Mouse (Mus musculus) ES-E14 (cell line): Measurements from ENCODE around the gene Pou2f3. TPM values are rescaled to one million over a fixed set of nuclear protein-coding genes. Genes with fewer than 3 reads are reported as not detected.

ENCODE experiments used
- DNase-seq: peaks from one replicate; pipeline ENCODE4 v3.0.0-alpha.2; 2013; ENCODE audit warnings: low read depth, low spot score
- H3K27ac ChIP-seq: 2 replicates; pipeline ENCODE4 v1.5.1; 2012; ENCODE audit warnings: low read depth, mild to moderate bottlenecking, low read length, moderate library complexity, mixed read lengths; ENCODE audit not compliant: poor library complexity, insufficient read depth, severe bottlenecking
- H3K36me3 ChIP-seq: 2 replicates; pipeline ENCODE4 v1.6.1; 2012; ENCODE audit warnings: mild to moderate bottlenecking, low read length, moderate library complexity, mixed read lengths; ENCODE audit not compliant: control insufficient read depth, poor library complexity, insufficient read depth, severe bottlenecking
- H3K4me1 ChIP-seq, 2 experiments: fragments of 150-350 bp in 1 of 2; sonication (generic) in 1 of 2; 2 replicates each; pipeline ENCODE4 v1.6.1; 2012; ENCODE audit warnings: low read length in 2 of 2, mild to moderate bottlenecking in 1 of 2, mixed read lengths in 1 of 2; ENCODE audit not compliant: control insufficient read depth in 2 of 2, insufficient read depth in 2 of 2, poor library complexity in 1 of 2
- H3K4me3 ChIP-seq, 2 experiments: fragments of 150-350 bp in 1 of 2; sonication (generic) in 1 of 2; 2 replicates each; pipeline ENCODE4 v1.5.1; 2012; ENCODE audit warnings: low read length in 2 of 2, low read depth in 1 of 2, mild to moderate bottlenecking in 1 of 2, mixed read lengths in 1 of 2; ENCODE audit not compliant: insufficient read depth in 1 of 2, poor library complexity in 1 of 2, severe bottlenecking in 1 of 2
- H3K9ac ChIP-seq: 2 replicates; pipeline ENCODE4 v1.6.1; 2012; ENCODE audit warnings: low read depth, mild to moderate bottlenecking, low read length, mixed read lengths; ENCODE audit not compliant: poor library complexity, insufficient read depth, severe bottlenecking
- H3K9me3 ChIP-seq: fragments of 150-350 bp; sonication (generic); 2 replicates; pipeline ENCODE4 v1.6.1; 2012; ENCODE audit warnings: low read depth, mild to moderate bottlenecking, low read length; ENCODE audit not compliant: control insufficient read depth, insufficient read depth
- CHD2 ChIP-seq: IDR thresholded peaks from 2 replicates; pipeline ENCODE4 v1.6.1; 2014; ENCODE audit warnings: mild to moderate bottlenecking, low read depth, low read length, inconsistent platforms
- HCFC1 ChIP-seq: IDR thresholded peaks from 2 replicates; pipeline ENCODE4 v1.6.1; 2012; ENCODE audit warnings: low read length, inconsistent platforms, borderline replicate concordance; ENCODE audit not compliant: insufficient read depth
- MAFK ChIP-seq: IDR thresholded peaks from 2 replicates; pipeline ENCODE4 v1.6.1; 2014; ENCODE audit warnings: mild to moderate bottlenecking, low read depth, low read length, inconsistent platforms; ENCODE audit not compliant: insufficient read depth
- ZC3H11A ChIP-seq: IDR thresholded peaks from 2 replicates; pipeline ENCODE4 v1.6.1; 2012; ENCODE audit warnings: low read depth, mild to moderate bottlenecking, inconsistent platforms, low read length, borderline replicate concordance
- ZNF384 ChIP-seq: IDR thresholded peaks from 2 replicates; pipeline ENCODE4 v1.6.1; 2012; ENCODE audit warnings: low read depth, low read length, inconsistent platforms
- in situ Hi-C, 2 experiments: fragments of 600-800 bp; cut with MboI; formaldehyde crosslinking; loops; one replicate each; pipeline ENCODE4 v1.15.1; 2025; ENCODE audit warnings: low sequenced_read_pairs in 2 of 2, inconsistent platforms in 1 of 2; ENCODE audit not compliant: unreplicated experiment in 2 of 2
- total RNA-seq: library from RNA; depleted of rRNA; stranded (reverse); fragments of 300-350 nt; gene quantifications from 2 replicates; pipeline ENCODE4 v1.2.3, GENCODE M21; 2012

Pou2f3 gene
- total RNA-seq, 1 experiment = 1.5 TPM

DNA sequence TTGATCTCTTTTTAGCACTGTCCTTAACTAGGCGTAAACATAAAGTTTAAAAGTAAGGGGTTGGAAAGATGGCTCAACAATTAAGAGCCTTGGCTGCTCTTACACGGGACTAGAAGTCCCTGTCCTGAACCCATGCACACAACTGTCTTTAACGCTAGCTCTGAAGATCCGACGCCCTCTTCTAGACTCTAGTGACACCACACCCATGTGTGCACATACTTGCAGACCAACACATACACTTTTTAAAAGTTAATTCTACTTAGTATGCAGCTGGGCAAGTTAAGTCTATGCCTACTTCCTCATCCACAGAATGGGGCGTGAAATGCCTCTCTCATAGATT is 93.2 kb downstream of the Pou2f3 start:
- in situ Hi-C loops = no loop called here
- Histone ChIP-seq H3K9me3 (no peaks in the 10 kb centered on the region), H3K4me3 (peak overlapping the region in 1 of 2 experiments; percentile 94; a peak in 2 of 4 replicates), H3K27ac (no peak overlapping the region), H3K9ac (no peak overlapping the region), H3K36me3 (no peaks in the 10 kb centered on the region), H3K4me1 (peaks cover 0 to 2% of the 10 kb centered on the region in 2 experiments; a peak in 1 of 4 replicates)
- TF ChIP-seq MAFK (no peak), ZC3H11A (no peak), HCFC1 (no peak), CHD2 (no peak), ZNF384 (no peak)
- no peak for DNase-seq

DNA sequence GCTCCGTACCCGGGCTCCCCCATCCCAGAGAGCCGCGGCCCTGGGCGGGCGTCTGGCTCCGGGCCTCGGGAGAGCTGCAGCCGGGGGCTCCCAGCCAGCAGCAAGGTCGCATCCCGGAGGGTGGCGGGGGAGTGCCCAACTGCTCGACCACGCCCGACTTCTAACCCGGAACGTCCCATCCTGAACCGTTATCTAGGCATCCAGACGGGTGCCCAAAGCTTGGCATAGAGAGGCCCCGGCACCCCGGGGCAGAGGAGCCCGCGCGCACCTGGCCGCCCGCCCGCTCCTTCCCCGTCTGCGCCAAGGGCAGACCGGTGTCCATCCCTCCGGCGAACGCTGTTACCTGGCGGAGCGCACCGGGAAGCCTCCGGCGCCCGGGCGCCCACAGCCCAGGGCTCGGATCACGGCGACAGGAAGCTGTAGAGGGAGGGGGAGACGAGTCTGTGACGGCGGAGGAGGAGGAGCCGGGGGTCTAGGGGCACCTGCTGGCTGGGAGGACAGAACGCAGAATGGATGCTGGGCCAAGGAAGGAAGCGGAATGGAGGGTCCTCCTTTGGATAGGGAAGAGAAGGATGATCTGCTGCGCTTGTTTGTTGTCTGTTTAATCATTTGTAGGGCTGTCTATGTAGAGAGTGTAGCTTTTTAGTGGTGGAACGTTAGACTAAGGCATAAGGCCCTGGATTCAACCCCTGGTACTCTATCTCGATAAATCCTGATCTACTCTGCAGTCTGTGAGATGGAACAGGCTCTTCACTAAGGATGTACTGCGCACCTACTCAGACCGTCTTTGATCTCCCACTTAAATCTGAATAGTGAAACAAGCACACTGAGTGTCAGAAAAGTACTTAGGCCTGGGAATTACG is 93.8 kb downstream of the Pou2f3 start, which contains the start of gene Tmem136:
Tmem136 (minus strand) TSS at position 437 of the 863 bp plus-strand sequence.
- Histone ChIP-seq H3K27ac (no peak within 1 kb of the TSS), H3K9ac (peak within 1 kb of the TSS; percentile 64), H3K36me3 (peaks cover 3% of the 10 kb centered on the region; the same call in 1 of the 2 replicates), H3K9me3 (no peaks in the 10 kb centered on the region), H3K4me3 (peak within 1 kb of the TSS; percentile 70 to 94), H3K4me1 (peaks cover 0 to 2% of the 10 kb centered on the region in 2 experiments; a peak in 1 of 4 replicates)
- TF ChIP-seq HCFC1 (peak; percentile 61; the same call in 1 of the 2 replicates), ZC3H11A (no peak), CHD2 (no peak), MAFK (no peak), ZNF384 (no peak)
- peak; percentile 67 for DNase-seq
- in situ Hi-C loops = no loop called here

DNA sequence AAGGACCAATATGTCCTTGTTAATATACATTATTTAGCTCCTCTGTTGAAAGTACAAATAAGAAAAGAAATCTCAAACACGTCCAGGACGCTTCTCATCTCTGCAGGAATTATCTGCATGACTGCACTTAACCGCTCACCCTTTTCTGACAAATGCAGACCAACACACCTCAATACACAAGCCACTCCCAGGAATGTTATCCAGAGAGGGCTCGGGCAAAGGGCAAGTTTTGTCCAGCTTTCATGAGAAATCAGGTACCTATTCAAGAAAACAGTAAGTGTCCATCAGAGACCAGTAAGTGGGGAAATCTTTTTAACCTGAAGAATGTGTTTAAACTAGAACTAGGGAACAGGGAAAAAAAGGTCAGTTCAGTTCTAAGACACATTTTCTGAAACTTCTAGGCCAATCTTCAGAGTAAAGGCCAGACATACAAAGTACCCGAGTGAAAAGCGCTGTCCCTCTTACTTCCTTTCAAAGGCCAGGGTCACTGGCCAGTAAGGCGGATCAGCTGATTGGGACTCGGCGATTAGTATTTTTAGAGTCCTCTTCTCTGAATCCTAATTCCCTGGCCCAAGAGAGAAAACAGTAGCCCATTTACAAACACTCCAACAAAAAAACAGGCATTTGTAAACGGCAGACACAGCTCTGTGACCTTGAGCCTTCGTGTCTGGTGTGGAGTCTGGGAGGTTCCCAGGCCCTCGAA is 94.6 kb downstream of the Pou2f3 start:
- no peak for DNase-seq
- no peak overlapping the region for H3K27ac ChIP-seq
- H3K4me3 ChIP-seq = peak overlapping the region; percentile 70 to 94
- H3K4me1 ChIP-seq = peaks cover 0 to 2% of the 10 kb centered on the region in 2 experiments; a peak in 1 of 4 replicates
- H3K36me3 ChIP-seq = peaks cover 6% of the 10 kb centered on the region; the same call in 1 of the 2 replicates
- TF ChIP-seq CHD2 (no peak), MAFK (no peak), ZC3H11A (no peak), HCFC1 (no peak), ZNF384 (no peak)
- peak overlapping the region; percentile 64 for H3K9ac ChIP-seq
- H3K9me3 ChIP-seq = no peaks in the 10 kb centered on the region
- in situ Hi-C loops = no loop called here

DNA sequence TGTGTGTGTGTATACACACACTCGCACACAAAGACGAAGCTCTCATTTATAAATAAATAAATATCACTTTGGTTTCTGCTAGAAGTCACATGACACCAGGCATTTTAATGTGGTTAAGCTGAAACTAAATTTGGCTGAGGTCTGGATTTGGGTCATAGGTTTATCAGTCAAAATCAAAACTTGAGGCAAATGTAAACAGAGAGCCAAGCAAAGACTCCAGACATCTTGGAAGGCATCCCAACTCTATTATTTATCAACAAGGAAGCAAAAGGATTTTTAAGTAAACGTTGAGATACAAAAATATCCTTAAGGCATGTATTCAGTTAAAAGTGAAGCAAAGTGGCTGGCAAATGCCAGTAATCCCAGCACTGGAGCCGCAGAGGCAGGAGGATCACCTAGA is 95.3 kb downstream of the Pou2f3 start:
- H3K9ac ChIP-seq = no peak overlapping the region
- TF ChIP-seq HCFC1 (no peak), CHD2 (no peak), MAFK (no peak), ZNF384 (no peak), ZC3H11A (no peak)
- no peaks in the 10 kb centered on the region for H3K9me3 ChIP-seq
- H3K27ac ChIP-seq = no peak overlapping the region
- H3K4me3 ChIP-seq = no peak overlapping the region
- peaks cover 6% of the 10 kb centered on the region; the same call in 1 of the 2 replicates for H3K36me3 ChIP-seq
- in situ Hi-C loops = no loop called here
- DNase-seq = no peak
- peaks cover 0 to 2% of the 10 kb centered on the region in 2 experiments; a peak in 1 of 4 replicates for H3K4me1 ChIP-seq
